Mouse (Mus musculus) layer of hippocampus, postnatal 25 days (tissue): ENCODE measurements around the gene Tars2. TPM values are rescaled to one million over a fixed set of nuclear protein-coding genes. Genes with fewer than 3 reads are reported as not detected.

ENCODE experiments used
- DNase-seq, 2 experiments: peaks; one replicate each; pipeline ENCODE4 v3.0.0; 2022; ENCODE audit warnings: mixed read lengths in 2 of 2, low spot score in 1 of 2; ENCODE audit errors: extremely low spot score in 1 of 2
- total RNA-seq, 2 experiments: library from RNA; stranded (reverse); gene quantifications; 2 replicates each; pipeline ENCODE4 v1.2.3; 2021

The Tars2 gene
- total RNA-seq, 2 experiments from 2014 or later, result 37.8 to 44.3 TPM

GRCm38 (mm10) chr3:95735071-95735670 is 24.8 kb downstream of the Tars2 start:
- DNase-seq, result no peak

GRCm38 (mm10) chr3:95734092-95734702 is 25.8 kb downstream of the Tars2 start:
- DNase-seq, result no peak

- no peak for DNase-seq
Observed at GRCm38 (mm10) chr3:95732744-95733521, 27.1 kb downstream of the Tars2 start.

GRCm38 (mm10) chr3:95732297-95732696 is 27.7 kb downstream of the Tars2 start:
- no peak for DNase-seq

- DNase-seq, result no peak
Observed at GRCm38 (mm10) chr3:95731802-95732201, 28.2 kb downstream of the Tars2 start.

- no peak for DNase-seq
Observed at GRCm38 (mm10) chr3:95730431-95730830, 29.6 kb downstream of the Tars2 start.

- no peak for DNase-seq
Observed at GRCm38 (mm10) chr3:95728906-95729305, 31.1 kb downstream of the Tars2 start.

- DNase-seq, result no peak
Observed at GRCm38 (mm10) chr3:95726696-95727358, 33.2 kb downstream of the Tars2 start.

GRCm38 (mm10) chr3:95725863-95726262 is 34.1 kb downstream of the Tars2 start:
- no peak for DNase-seq

GRCm38 (mm10) chr3:95722386-95722785 is 37.6 kb downstream of the Tars2 start:
- no peak for DNase-seq

- DNase-seq, result no peak
Observed at GRCm38 (mm10) chr3:95718153-95718552, 41.9 kb downstream of the Tars2 start.

- no peak for DNase-seq
Observed at GRCm38 (mm10) chr3:95716075-95716474, 43.9 kb downstream of the Tars2 start.

GRCm38 (mm10) chr3:95709967-95710366 is 50.0 kb downstream of the Tars2 start:
- no peak for DNase-seq

GRCm38 (mm10) chr3:95709044-95709443 is 51.0 kb downstream of the Tars2 start:
- DNase-seq, result no peak

GRCm38 (mm10) chr3:95707497-95707896 is 52.5 kb downstream of the Tars2 start:
- no peak for DNase-seq

- DNase-seq, result no peak
Observed at GRCm38 (mm10) chr3:95706273-95706672, 53.7 kb downstream of the Tars2 start.

GRCm38 (mm10) chr3:95704612-95705011 is 55.4 kb downstream of the Tars2 start:
- DNase-seq, result no peak

GRCm38 (mm10) chr3:95703276-95703675 is 56.7 kb downstream of the Tars2 start:
- DNase-seq, result no peak

- DNase-seq, result no peak
Observed at GRCm38 (mm10) chr3:95701877-95702540, 58.0 kb downstream of the Tars2 start.

GRCm38 (mm10) chr3:95701085-95701484 is 58.9 kb downstream of the Tars2 start:
- no peak for DNase-seq
